Mouse (Mus musculus) cerebellum, adult 2 months (tissue): ENCODE results near the gene Mpped2.

Experiments
- CTCF ChIP-seq: fragments of 200-500 bp; IDR thresholded peaks from 2 replicates; pipeline ENCODE4 v1.5.1; 2011; ENCODE audit warnings: low read depth, mild to moderate bottlenecking, control low read depth, low read length, moderate library complexity, borderline replicate concordance; ENCODE audit not compliant: insufficient read depth
- POLR2A ChIP-seq: fragments of 200-500 bp; IDR thresholded peaks from 2 replicates; pipeline ENCODE4 v1.6.1; 2011; ENCODE audit warnings: low read length, control low read depth, borderline replicate concordance; ENCODE audit not compliant: insufficient read depth

GRCm38 (mm10) chr2:106789694-106790328 is 96.7 kb downstream of the Mpped2 start:
- TF ChIP-seq CTCF (no peak), POLR2A (no peak)
